7 mouse cellular contexts compared by ENCODE assay signal in the genomic region with DNA sequence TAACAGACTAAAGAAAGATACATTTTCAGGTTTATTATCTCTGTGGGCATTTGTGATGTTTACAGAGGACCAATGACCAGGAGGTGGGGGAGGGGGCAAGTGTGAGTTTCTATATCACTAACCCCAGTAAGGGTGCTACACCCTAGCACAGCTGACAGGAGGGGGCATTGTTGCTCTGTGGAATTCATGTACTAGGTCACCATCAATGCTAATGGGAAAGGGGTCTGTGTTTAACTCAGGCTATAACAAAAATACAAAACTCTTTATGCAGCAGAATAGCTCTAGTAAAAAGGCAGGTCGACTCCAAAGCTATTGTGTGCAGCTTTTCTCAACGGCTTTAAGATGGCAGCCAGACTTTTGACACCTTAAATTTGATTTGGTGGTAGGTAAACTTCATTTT.
A peak's percentile ranks its signal among the peaks of the same experiment; 100 is the strongest.
DNase-seq lines count a peak whose midpoint lies in the region; ATAC-seq and TF ChIP-seq lines count a peak whose summit lies in the region.

No protein-coding gene starts in this region.

- TF ChIP-seq POLR2A in lung, adult 2 months (IDR thresholded peaks at IDR 0.05; ENCODE audit: borderline replicate concordance, extremely low read depth, low read depth, low read length): no peak

- H3K27ac ChIP-seq in forebrain, embryonic 12.5 days: no peak overlapping the region

- H3K36me3 ChIP-seq in forebrain, embryonic 12.5 days (replicated peaks): no peaks in the 10 kb centered on the region

- no peak overlapping the region for H3K4me2 ChIP-seq in forebrain, embryonic 12.5 days

- H3K9me3 ChIP-seq in forebrain, embryonic 12.5 days: no peaks in the 10 kb centered on the region

- no peak overlapping the region for H3K4me3 ChIP-seq in forebrain, embryonic 12.5 days (replicated peaks)
- no peak overlapping the region for H3K4me3 ChIP-seq in lung, adult 2 months (replicated peaks; ENCODE audit: extremely low read depth, low read depth, low read length)

- peaks cover 31% of the 10 kb centered on the region for H3K4me1 ChIP-seq in forebrain, embryonic 12.5 days
- H3K4me1 ChIP-seq in lung, adult 2 months (ENCODE audit: control insufficient read depth, insufficient read depth, low read length): peaks cover 3% of the 10 kb centered on the region; the same call in 1 of the 2 replicates

- H3K27me3 ChIP-seq in forebrain, embryonic 12.5 days: no peaks in the 10 kb centered on the region

- H3K9ac ChIP-seq in forebrain, embryonic 12.5 days: no peak overlapping the region

- WGBS in forebrain, embryonic 12.5 days: 12% methylated on average over 2 of the region's 2 CpGs
- 14% methylated on average over 2 of the region's 2 CpGs for WGBS in lung, adult 2 months

- ATAC-seq in forebrain, embryonic 12.5 days (ENCODE audit: low FRiP score): peak; percentile 61

- TF ChIP-seq CTCF in lung, adult 2 months (IDR thresholded peaks at IDR 0.05; ENCODE audit: insufficient read depth, low read length): peak; percentile 33; the same call in 1 of the 2 replicates

- DNase-seq in right cerebral cortex, postnatal 14 days: peak; percentile 8
- DNase-seq in right cerebral cortex, adult 2 months (ENCODE audit: low spot score in 2 of 2): no peak
- DNase-seq in kidney, adult 18-20 months: peak; percentile 20
- no peak for DNase-seq in lung, adult 2 months
- peak; percentile 19 for DNase-seq in retina, postnatal 7 days (ENCODE audit: low read depth, low spot score)
- DNase-seq in thymus, postnatal 36 days: no peak

Comparison
In these comparisons a context has a peak if more than half of its experiments do, and no peak if none do; other contexts are left out.
1. DNase-seq: peak in right cerebral cortex, postnatal 14 days (single experiment), kidney, adult 18-20 months (single experiment) and retina, postnatal 7 days (single experiment); none in right cerebral cortex, adult 2 months (0 of 2), lung, adult 2 months (single experiment) and thymus, postnatal 36 days (0 of 2).